Mouse (Mus musculus) forebrain, embryonic 11.5 days (tissue): ENCODE measurements around the gene Mfn2. TPM values are rescaled to one million over a fixed set of nuclear protein-coding genes. Genes with fewer than 3 reads are reported as not detected.
A peak's percentile ranks its signal among the peaks of the same experiment; 100 is the strongest.

Experiments
- ATAC-seq: fragments of 200-750 bp; cut with Nextera tagmentation; replicated peaks from 2 replicates; pipeline ENCODE4 v1.8.0; 2017; ENCODE audit warnings: moderate TSS enrichment; ENCODE audit not compliant: low FRiP score
- DNase-seq: peaks from one replicate; pipeline ENCODE4 v3.0.0-alpha.2; 2017; ENCODE audit warnings: low spot score
- H3K27ac ChIP-seq: fragments of 300-500 bp; sonication (generic); 2 replicates; pipeline ENCODE4 v1.5.1; 2014; ENCODE audit warnings: low read depth, low read length
- H3K27me3 ChIP-seq: fragments of 300-500 bp; sonication (generic); 2 replicates; pipeline ENCODE4 v1.6.1; 2014; ENCODE audit warnings: mild to moderate bottlenecking, low read length, mixed read lengths; ENCODE audit not compliant: control insufficient read depth, insufficient read depth
- H3K36me3 ChIP-seq: fragments of 300-500 bp; sonication (generic); 2 replicates; pipeline ENCODE4 v1.6.1; 2014; ENCODE audit warnings: mild to moderate bottlenecking, low read length, moderate library complexity, mixed read lengths; ENCODE audit not compliant: control insufficient read depth, insufficient read depth
- H3K4me1 ChIP-seq: fragments of 300-500 bp; sonication (generic); replicated peaks from 2 replicates; pipeline ENCODE4 v1.6.1; 2014; ENCODE audit warnings: low read length, mixed read lengths; ENCODE audit not compliant: control insufficient read depth, insufficient read depth
- H3K4me2 ChIP-seq: fragments of 300-500 bp; sonication (generic); 2 replicates; pipeline ENCODE4 v1.6.1; 2014; ENCODE audit warnings: low read depth, mild to moderate bottlenecking, low read length, moderate library complexity, mixed read lengths; ENCODE audit not compliant: severe bottlenecking
- H3K4me3 ChIP-seq: fragments of 300-500 bp; sonication (generic); 2 replicates; pipeline ENCODE4 v1.5.1; 2014; ENCODE audit warnings: low read depth, low read length
- H3K9ac ChIP-seq: fragments of 300-500 bp; sonication (generic); 2 replicates; pipeline ENCODE4 v1.6.1; 2014; ENCODE audit warnings: low read length
- H3K9me3 ChIP-seq: fragments of 300-500 bp; sonication (generic); 2 replicates; pipeline ENCODE4 v1.6.1; 2016; ENCODE audit warnings: low read length, mixed read lengths; ENCODE audit not compliant: control insufficient read depth
- WGBS: fragments of 180-500 bp; shearing (Covaris S2); extraction: QIAGEN DNeasy Blood & Tissue Kit; methylation state at CpG from one replicate; pipeline ENCODE4 v1.1.7; 2014; 5-methylcytosine and 5-hydroxymethylcytosine counted together
- polyA plus RNA-seq: library from polyadenylated mRNA; unstranded; fragments of >200 nt; fragmentation: Nextera tagmentation; extraction: Ambion mirVana; gene quantifications from 2 replicates; pipeline ENCODE4 v1.2.1, GENCODE M21; 2014

Gene Mfn2
- polyA plus RNA-seq, 1 experiment from 2014 or later: 49.0 TPM

- H3K36me3 ChIP-seq: no peaks in the 10 kb centered on the region
- no peak for DNase-seq
- no peaks in the 10 kb centered on the region for H3K27me3 ChIP-seq
- no peak overlapping the region for H3K9ac ChIP-seq
- no peak overlapping the region for H3K4me2 ChIP-seq
- no peak overlapping the region for H3K4me3 ChIP-seq
- no peaks in the 10 kb centered on the region for H3K9me3 ChIP-seq
- peaks cover 3% of the 10 kb centered on the region; the same call in 1 of the 2 replicates for H3K4me1 ChIP-seq
- 66% methylated on average over 7 of the region's 7 CpGs for WGBS
- H3K27ac ChIP-seq: no peak overlapping the region
- ATAC-seq: no peak
Measured at GRCm38 (mm10) chr4:147928540-147928939, 24.0 kb upstream of the Mfn2 start.

- H3K4me2 ChIP-seq: no peak overlapping the region
- H3K9ac ChIP-seq: no peak overlapping the region
- DNase-seq (no peak), ATAC-seq (0 out of 2 replicates have a peak, but pooled peaks have one; percentile 9)
- WGBS: 9% methylated on average over 9 of the region's 9 CpGs
- no peaks in the 10 kb centered on the region for H3K9me3 ChIP-seq
- H3K4me1 ChIP-seq: peaks cover 3% of the 10 kb centered on the region; the same call in 1 of the 2 replicates
- H3K27ac ChIP-seq: no peak overlapping the region
- no peak overlapping the region for H3K4me3 ChIP-seq
- no peaks in the 10 kb centered on the region for H3K36me3 ChIP-seq
- H3K27me3 ChIP-seq: no peaks in the 10 kb centered on the region
Measured at GRCm38 (mm10) chr4:147928136-147928535, 23.6 kb upstream of the Mfn2 start.

- no peak for DNase-seq
- Histone ChIP-seq H3K27ac (no peak overlapping the region), H3K36me3 (no peaks in the 10 kb centered on the region), H3K4me1 (peaks cover 3% of the 10 kb centered on the region; the same call in 1 of the 2 replicates), H3K9me3 (no peaks in the 10 kb centered on the region), H3K4me2 (no peak overlapping the region), H3K4me3 (no peak overlapping the region), H3K27me3 (no peaks in the 10 kb centered on the region), H3K9ac (no peak overlapping the region)
- 47% methylated on average over 8 of the region's 8 CpGs for WGBS
- ATAC-seq: 0 out of 2 replicates have a peak, but pooled peaks have one; percentile 39
Measured at GRCm38 (mm10) chr4:147927705-147928104, 23.2 kb upstream of the Mfn2 start.

- Histone ChIP-seq H3K9ac (no peak overlapping the region), H3K4me3 (no peak overlapping the region), H3K4me2 (no peak overlapping the region), H3K27ac (no peak overlapping the region), H3K36me3 (no peaks in the 10 kb centered on the region), H3K4me1 (peaks cover 2% of the 10 kb centered on the region; the same call in 1 of the 2 replicates), H3K27me3 (no peaks in the 10 kb centered on the region), H3K9me3 (no peaks in the 10 kb centered on the region)
- ATAC-seq (no peak), DNase-seq (no peak)
- 82% methylated on average over 11 of the region's 11 CpGs for WGBS
Measured at GRCm38 (mm10) chr4:147922341-147922740, 17.8 kb upstream of the Mfn2 start.

- no peak overlapping the region for H3K4me3 ChIP-seq
- H3K9me3 ChIP-seq: no peaks in the 10 kb centered on the region
- H3K27ac ChIP-seq: no peak overlapping the region
- no peaks in the 10 kb centered on the region for H3K36me3 ChIP-seq
- no peak overlapping the region for H3K4me2 ChIP-seq
- DNase-seq: no peak
- peaks cover 2% of the 10 kb centered on the region; the same call in 1 of the 2 replicates for H3K4me1 ChIP-seq
- ATAC-seq: peak; percentile 35; the same call in 1 of the 2 replicates
- 29% methylated on average over 10 of the region's 10 CpGs for WGBS
- no peak overlapping the region for H3K9ac ChIP-seq
- H3K27me3 ChIP-seq: no peaks in the 10 kb centered on the region
Measured at GRCm38 (mm10) chr4:147920973-147921372, 16.5 kb upstream of the Mfn2 start.

GRCm38 (mm10) chr4:147918459-147919121 is 14.1 kb upstream of the Mfn2 start:
- ATAC-seq: peak; percentile 42
- Histone ChIP-seq H3K27ac (no peak overlapping the region), H3K4me1 (peaks cover 2% of the 10 kb centered on the region; the same call in 1 of the 2 replicates), H3K9ac (no peak overlapping the region), H3K4me3 (no peak overlapping the region), H3K36me3 (no peaks in the 10 kb centered on the region), H3K27me3 (no peaks in the 10 kb centered on the region), H3K4me2 (no peak overlapping the region), H3K9me3 (no peaks in the 10 kb centered on the region)
- WGBS: 58% methylated on average over 7 of the region's 7 CpGs
- DNase-seq: peak; percentile 60

- Histone ChIP-seq H3K9ac (no peak overlapping the region), H3K4me3 (no peak overlapping the region), H3K36me3 (no peaks in the 10 kb centered on the region), H3K27ac (no peak overlapping the region), H3K4me1 (no peaks in the 10 kb centered on the region; the same call in 1 of the 2 replicates), H3K27me3 (no peaks in the 10 kb centered on the region), H3K4me2 (no peak overlapping the region), H3K9me3 (no peaks in the 10 kb centered on the region)
- WGBS: 86% methylated on average over 5 of the region's 5 CpGs
- ATAC-seq (no peak), DNase-seq (no peak)
Measured at GRCm38 (mm10) chr4:147909486-147909885, 5.0 kb upstream of the Mfn2 start.

GRCm38 (mm10) chr4:147906230-147906629 is 1.7 kb upstream of the Mfn2 start:
- Histone ChIP-seq H3K9me3 (no peaks in the 10 kb centered on the region), H3K9ac (no peak overlapping the region), H3K4me3 (no peak overlapping the region), H3K4me2 (no peak overlapping the region), H3K27ac (no peak overlapping the region), H3K36me3 (no peaks in the 10 kb centered on the region; the same call in 1 of the 2 replicates), H3K27me3 (no peaks in the 10 kb centered on the region), H3K4me1 (no peaks in the 10 kb centered on the region; the same call in 1 of the 2 replicates)
- 79% methylated on average over 5 of the region's 5 CpGs for WGBS
- no peak for DNase-seq
- ATAC-seq: no peak
